Mouse (Mus musculus) bone marrow macrophage, adult 2 months (primary cell): ENCODE data around the gene 1700020D05Rik.

Source experiments
- CTCF ChIP-seq: IDR thresholded peaks from 2 replicates; pipeline ENCODE4 v1.5.1; 2012; ENCODE audit warnings: low read depth, mild to moderate bottlenecking, low read length, moderate library complexity
- POLR2A ChIP-seq: IDR thresholded peaks from 2 replicates; pipeline ENCODE4 v1.6.1; 2012; ENCODE audit warnings: mild to moderate bottlenecking, low read depth, low read length, borderline replicate concordance

DNA sequence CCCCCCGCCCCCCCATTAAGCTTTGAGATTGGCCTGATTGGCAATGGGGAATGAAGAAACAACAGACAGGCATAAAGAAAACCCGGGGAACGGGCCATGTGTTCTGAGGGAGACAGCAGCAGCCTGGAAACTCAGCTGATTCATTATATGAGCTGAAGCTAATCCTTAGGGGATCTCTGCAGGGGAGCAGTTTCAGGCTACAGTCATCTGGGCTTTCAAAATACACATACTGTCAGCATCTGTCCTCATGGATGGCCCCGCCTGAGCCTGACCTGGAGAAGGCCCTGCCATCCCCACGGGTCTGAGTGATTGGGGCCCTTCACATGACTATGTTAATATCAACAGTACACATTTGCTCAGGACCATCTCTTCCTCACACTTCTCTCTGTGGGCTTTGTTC is 31.7 kb downstream of the 1700020D05Rik start:
- TF ChIP-seq POLR2A (no peak), CTCF (no peak)
